Mouse (Mus musculus): Measurements from ENCODE around the gene Cep112. TPM values are rescaled to one million over a fixed set of nuclear protein-coding genes. Genes with fewer than 3 reads are reported as not detected.

Gene Cep112
- total RNA-seq, 2 experiments from 2014 or later: 14.4 to 14.9 TPM

GRCm38 (mm10) chr11:108447148-108447547 is 22.2 kb downstream of the Cep112 start:
- peak; percentile 35 for DNase-seq

GRCm38 (mm10) chr11:108449811-108450210 is 24.8 kb downstream of the Cep112 start:
- DNase-seq: peak; percentile 87

- DNase-seq: no peak
Observed at GRCm38 (mm10) chr11:108459599-108459998, 34.6 kb downstream of the Cep112 start.

GRCm38 (mm10) chr11:108464138-108464537 is 39.1 kb downstream of the Cep112 start:
- no peak for DNase-seq

- DNase-seq: no peak
Observed at GRCm38 (mm10) chr11:108464715-108465301, 39.8 kb downstream of the Cep112 start.

- peak; percentile 7 for DNase-seq
Observed at GRCm38 (mm10) chr11:108475738-108476137, 50.7 kb downstream of the Cep112 start.

- no peak for DNase-seq
Observed at GRCm38 (mm10) chr11:108476226-108476625, 51.2 kb downstream of the Cep112 start.

- no peak for DNase-seq
Observed at GRCm38 (mm10) chr11:108483976-108484375, 59.0 kb downstream of the Cep112 start.

- no peak for DNase-seq
Observed at GRCm38 (mm10) chr11:108488256-108488655, 63.3 kb downstream of the Cep112 start.

- DNase-seq: no peak
Observed at GRCm38 (mm10) chr11:108489863-108490262, 64.9 kb downstream of the Cep112 start.

- no peak for DNase-seq
Observed at GRCm38 (mm10) chr11:108508190-108508589, 83.2 kb downstream of the Cep112 start.

GRCm38 (mm10) chr11:108527725-108528363 is 102.9 kb downstream of the Cep112 start:
- DNase-seq: no peak

- DNase-seq: no peak
Observed at GRCm38 (mm10) chr11:108532901-108533300, 107.9 kb downstream of the Cep112 start.

- no peak for DNase-seq
Observed at GRCm38 (mm10) chr11:108534014-108534413, 109.0 kb downstream of the Cep112 start.

GRCm38 (mm10) chr11:108552997-108553622 is 128.1 kb downstream of the Cep112 start:
- DNase-seq: no peak

GRCm38 (mm10) chr11:108553881-108554280 is 128.9 kb downstream of the Cep112 start:
- DNase-seq: no peak

- DNase-seq: no peak
Observed at GRCm38 (mm10) chr11:108558544-108558943, 133.6 kb downstream of the Cep112 start.

GRCm38 (mm10) chr11:108559506-108559905 is 134.5 kb downstream of the Cep112 start:
- DNase-seq: no peak

- DNase-seq: no peak
Observed at GRCm38 (mm10) chr11:108562076-108562475, 137.1 kb downstream of the Cep112 start.

- peak; percentile 28 for DNase-seq
Observed at GRCm38 (mm10) chr11:108586551-108587184, 161.7 kb downstream of the Cep112 start.

- no peak for DNase-seq
Observed at GRCm38 (mm10) chr11:108593207-108593958, 168.4 kb downstream of the Cep112 start.

- no peak for DNase-seq
Observed at GRCm38 (mm10) chr11:108593959-108594579, 169.1 kb downstream of the Cep112 start.

Data from adrenal gland, postnatal 10 days (tissue).